Mouse (Mus musculus) adipocyte (in vitro differentiated cells): Measurements from ENCODE around the gene Slc2a13.
A peak's percentile ranks its signal among the peaks of the same experiment; 100 is the strongest.

Experiments
- DNase-seq: peaks from one replicate; pipeline ENCODE4 v3.0.0-alpha.2; 2016; ENCODE audit warnings: low spot score

Slc2a13 gene

DNA sequence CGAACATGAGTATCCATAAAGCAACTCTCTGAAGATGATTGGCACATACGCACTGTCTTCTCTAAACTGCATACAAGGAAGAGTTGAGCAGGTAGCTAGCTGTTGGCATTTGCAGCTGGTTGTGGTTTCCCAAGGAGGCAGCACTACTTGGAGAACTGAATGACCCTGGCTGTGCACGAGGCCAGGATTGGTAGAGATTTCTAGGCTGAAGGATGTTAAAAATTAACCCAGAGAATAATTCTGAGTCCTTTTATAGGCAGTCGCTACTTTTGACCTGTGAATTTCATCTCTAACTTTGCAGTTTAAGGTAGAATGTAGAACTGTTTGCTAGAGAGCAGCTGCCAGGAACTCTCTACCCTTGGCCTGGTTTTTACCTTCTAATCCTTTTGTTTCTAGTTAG is 304.5 kb downstream of the Slc2a13 start:
- DNase-seq, result no peak

DNA sequence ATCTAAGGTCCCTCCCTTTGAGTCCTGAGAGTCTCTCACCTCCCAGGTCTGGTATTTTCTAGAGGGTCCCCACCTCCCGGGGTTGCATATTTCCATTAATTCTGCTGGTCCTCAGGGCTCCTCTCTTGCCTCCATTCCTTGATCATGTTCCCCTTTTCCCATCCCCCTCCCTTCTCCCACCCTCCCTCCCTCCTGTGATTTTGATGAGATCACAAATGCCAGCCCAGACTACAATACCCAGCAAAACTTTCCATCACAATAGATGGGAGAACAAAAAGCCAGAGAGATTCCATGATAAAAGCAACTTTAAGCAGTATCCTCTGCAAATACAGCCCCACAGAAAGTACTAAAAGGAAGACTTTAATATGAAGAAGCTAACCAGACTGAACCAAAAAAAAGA is 309.1 kb downstream of the Slc2a13 start:
- DNase-seq, result no peak

DNA sequence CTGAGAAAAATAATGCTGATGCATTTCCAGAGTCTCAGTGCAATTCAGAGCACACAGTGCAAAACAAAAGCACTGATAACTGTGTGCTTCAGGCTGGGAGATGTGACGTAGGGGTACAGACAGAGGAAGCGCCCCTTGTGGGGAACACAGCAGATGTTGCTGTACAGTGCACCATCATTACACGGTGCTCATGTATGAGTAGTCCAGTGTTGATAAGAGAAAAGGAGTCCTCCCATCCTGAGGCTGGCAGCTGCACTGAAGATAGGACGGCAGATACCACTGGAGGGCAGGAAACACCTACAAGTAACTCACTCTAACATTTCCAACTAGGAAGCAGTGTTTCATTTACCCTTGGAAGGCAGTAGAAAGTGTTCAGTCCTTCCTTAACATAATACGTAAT is 312.5 kb downstream of the Slc2a13 start:
- no peak for DNase-seq

GRCm38 (mm10) chr15:91257140-91257539 is 315.9 kb downstream of the Slc2a13 start:
- DNase-seq, result no peak

- no peak for DNase-seq
These were observed 317.8 kb downstream of the Slc2a13 start for GRCm38 (mm10) chr15:91255308-91255707.

DNA sequence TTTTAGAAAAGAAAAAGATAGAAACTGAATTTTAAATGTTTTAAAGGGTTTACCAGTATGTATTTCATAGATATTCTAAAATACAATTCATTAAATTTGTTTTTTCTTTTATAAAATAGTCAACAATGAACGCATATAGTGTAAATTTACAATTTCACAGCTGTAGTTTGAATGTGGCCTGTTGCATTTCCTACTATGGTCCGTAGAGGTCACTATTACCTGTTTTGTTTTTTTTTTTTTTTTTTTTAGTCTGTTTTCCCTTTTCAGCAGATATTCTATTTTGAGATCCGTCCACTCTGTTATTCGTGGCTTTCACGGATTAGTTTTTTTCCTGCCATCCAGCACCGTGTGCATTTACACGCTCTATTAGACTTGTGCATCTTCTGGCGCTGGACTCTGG is 320.1 kb downstream of the Slc2a13 start:
- DNase-seq, result peak; percentile 55

DNA sequence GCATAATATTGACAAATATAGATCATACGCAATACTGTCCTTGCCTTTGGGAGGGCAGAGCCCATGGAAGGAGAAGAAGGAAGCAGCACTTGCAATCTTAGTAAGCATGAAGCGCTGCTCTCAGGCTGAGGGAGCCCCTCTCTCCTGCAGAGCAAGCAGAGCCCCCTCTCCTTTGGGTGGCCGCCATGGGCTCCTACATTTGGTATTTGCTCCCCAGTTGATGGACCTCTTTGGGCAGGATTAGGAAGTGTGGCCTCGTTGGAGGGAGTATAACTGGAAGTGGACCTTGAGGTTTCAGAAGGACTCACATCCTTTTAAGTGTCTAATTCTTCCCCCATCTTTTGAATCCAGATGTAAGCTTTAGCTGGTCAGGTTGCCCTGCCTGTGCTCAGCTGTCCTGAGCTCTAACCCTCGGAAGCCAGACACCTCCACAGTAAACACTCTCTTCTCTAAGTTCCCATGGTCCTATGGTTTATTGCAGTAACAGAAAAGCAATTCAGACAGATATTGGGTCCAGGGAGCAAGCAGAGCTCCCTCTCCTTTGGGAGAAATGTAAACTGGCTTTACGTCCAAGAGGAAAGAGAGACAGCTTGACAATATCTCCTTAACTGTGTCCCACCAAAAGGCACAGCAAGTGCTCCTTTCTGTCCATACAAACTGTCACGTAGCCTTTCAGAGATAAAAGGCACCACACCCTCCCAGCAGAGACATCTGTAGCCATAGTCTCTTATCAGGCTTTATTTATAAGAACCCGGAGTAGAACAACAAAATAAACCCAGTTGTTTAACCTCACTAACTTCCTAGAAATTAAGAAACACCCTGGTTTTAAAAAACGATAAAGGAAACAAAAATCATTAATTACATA is 321.3 kb downstream of the Slc2a13 start:
- no peak for DNase-seq

DNA sequence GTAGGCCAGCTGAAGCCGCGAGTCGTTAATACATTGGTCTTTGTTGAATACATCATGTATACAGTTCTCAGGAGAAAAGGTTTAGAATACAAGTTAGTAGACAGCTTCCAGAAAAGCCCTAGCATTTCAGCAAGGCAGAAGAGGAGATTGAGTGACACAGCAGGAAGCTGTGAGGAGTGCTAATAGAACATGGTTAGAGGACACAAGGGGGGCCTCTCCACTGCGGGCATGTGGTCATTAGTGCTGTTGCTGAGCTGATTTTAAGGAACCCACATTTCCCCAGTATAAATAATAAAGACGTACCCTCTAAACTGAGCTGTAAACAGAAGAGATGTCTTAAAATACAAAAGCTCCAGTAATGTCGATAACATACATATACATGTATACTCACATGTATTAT is 322.2 kb downstream of the Slc2a13 start:
- DNase-seq, result no peak

DNA sequence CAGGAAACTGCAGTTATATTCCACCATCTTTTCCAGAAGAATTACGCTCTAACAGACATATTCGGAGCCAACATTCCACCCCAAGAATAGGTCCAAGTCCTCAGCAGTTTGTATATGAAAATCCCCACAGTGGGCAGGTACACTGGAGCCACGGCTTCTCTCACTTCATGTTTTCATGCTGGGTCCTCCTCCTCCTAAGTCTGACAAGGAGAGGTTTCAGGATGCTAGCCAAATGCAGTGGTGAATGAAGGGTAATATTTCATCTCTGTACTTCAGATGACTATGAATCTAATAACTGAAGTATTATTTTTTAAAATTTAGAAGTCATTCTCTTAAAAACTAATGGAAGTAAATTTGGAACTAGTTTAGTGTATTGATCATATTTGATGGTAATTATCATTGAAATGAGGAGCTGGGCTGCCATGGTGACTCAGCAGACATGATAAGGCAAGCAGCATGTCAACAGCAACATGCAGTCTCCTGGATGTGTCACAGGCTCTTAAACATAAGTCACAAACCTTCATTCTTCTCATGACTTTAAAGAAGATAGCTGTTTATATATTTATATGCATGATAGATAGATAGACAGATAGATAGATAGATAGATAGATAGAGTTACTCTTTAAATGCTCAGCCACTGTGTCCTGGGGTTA is 332.3 kb downstream of the Slc2a13 start:
- no peak for DNase-seq

DNA sequence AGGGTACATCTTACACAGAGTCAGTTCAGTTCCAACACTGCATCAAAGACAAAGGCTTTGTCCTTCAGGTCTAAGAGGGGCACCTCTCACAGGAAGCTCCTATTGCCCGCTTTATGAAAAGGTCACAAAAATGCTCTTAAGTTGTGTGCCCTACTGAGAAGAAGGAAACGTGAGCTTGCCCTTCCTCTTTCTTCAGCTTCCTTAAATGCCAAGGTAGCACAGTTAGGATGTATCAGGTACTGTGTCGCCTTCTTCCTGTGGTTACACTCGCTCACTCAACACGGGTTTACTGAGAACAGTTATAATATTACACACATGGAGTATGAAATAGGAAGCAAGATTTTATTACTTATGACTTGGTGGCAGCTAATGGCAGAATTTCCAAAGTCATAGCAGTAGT is 335.8 kb downstream of the Slc2a13 start:
- no peak for DNase-seq
